8 mouse cellular contexts compared by ENCODE assay signal in the genomic region with DNA sequence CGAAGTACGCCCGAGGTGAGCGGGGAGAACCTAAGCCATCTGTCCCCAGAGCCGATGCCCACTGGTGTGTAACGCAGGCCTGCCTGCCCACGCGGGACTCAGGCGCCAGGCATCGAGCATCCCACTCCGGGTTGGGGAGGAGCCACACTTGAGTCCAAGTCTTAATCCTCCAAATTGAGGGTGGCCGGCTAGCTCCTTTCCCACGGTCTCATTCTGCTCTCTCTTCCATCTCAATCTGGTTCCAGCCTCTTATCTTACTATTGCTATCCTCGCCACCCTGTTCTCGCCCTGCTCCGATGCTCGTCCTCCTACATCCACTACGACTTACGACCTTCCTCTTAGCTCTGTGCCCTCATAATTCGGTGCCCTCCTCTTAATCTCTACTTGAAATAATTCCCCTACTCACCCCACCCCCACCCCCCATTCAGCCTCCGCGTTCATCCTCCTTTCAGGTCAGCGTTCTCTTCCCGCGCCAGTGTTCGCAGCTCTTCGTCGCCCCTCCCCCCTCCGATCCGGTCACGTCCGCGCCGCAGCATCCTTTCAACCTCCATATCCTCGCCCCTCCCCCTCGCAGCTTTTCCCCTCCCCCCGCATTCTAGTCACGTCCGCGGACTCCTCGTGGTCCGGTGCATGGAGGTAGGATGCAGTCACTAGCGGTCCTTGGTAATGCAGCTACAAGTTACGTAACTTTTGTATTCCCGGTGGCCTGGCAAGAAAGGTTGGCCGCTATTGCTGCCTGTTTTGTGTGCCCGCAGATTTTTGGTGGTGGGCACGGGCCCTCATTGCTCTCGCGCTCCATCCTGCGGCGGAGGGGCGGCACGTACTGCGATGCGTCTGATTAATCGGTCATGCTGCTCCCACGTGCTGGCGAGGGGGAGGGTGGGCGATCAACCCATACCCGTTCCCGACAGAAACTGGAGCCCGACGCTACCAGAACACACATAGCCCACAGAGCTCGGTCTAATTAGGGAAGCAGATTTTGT. TPM values are rescaled to one million over a fixed set of nuclear protein-coding genes. Genes with fewer than 3 reads are reported as not detected.
DNase-seq lines count a peak whose midpoint lies in the region; ATAC-seq and TF ChIP-seq lines count a peak whose summit lies in the region.

No protein-coding gene starts in this region.

- no peaks in the 10 kb centered on the region for H3K27me3 ChIP-seq in MEL (ENCODE audit: control insufficient read depth in 1 of 2, insufficient read depth in 2 of 2, low read length in 2 of 2)
- H3K27me3 ChIP-seq in cerebellum, adult 2 months (ENCODE audit: control insufficient read depth, insufficient read depth, low read length), result no peaks in the 10 kb centered on the region
- H3K27me3 ChIP-seq in hindbrain, embryonic 10.5 days (ENCODE audit: insufficient read depth, poor library complexity, severe bottlenecking), result no peaks in the 10 kb centered on the region

- TF ChIP-seq POLR2A in MEL (IDR thresholded peaks at IDR 0.05; ENCODE audit: control insufficient read depth in 1 of 2, insufficient read depth in 1 of 2, low read depth in 1 of 2, low read length in 2 of 2, poor library complexity in 1 of 2), result peak; percentile 16 to 49; a peak in 1 of 4 replicates
- TF ChIP-seq POLR2A in cerebellum, adult 2 months (IDR thresholded peaks at IDR 0.05; ENCODE audit: borderline replicate concordance, insufficient read depth, low read length), result peak; percentile 42; the same call in 1 of the 2 replicates

- peak overlapping the region; percentile 73 to 93 for H3K4me3 ChIP-seq in MEL (ENCODE audit: control insufficient read depth in 1 of 2, insufficient read depth in 1 of 2, low read depth in 2 of 2, low read length in 2 of 2)
- peak overlapping the region; percentile 85 for H3K4me3 ChIP-seq in cerebellum, adult 2 months (replicated peaks; ENCODE audit: insufficient read depth, low read depth, low read length)
- H3K4me3 ChIP-seq in hindbrain, embryonic 10.5 days, result peak overlapping the region; percentile 95

- peak overlapping the region; percentile 82 for H3K27ac ChIP-seq in MEL (ENCODE audit: control insufficient read depth, low read depth, low read length)
- H3K27ac ChIP-seq in cerebellum, adult 2 months (ENCODE audit: insufficient read depth, low read length), result peak overlapping the region; percentile 85
- peak overlapping the region; percentile 100 for H3K27ac ChIP-seq in hindbrain, embryonic 10.5 days

- 0 out of 2 replicates have a peak, but pooled peaks have one; percentile 1 for ATAC-seq in frontal cortex, adult (ENCODE audit: low TSS enrichment)

- H3K36me3 ChIP-seq in MEL (ENCODE audit: control insufficient read depth in 1 of 2, insufficient read depth in 2 of 2, low read length in 2 of 2), result peaks cover 3 to 60% of the 10 kb centered on the region in 2 experiments; a peak in 3 of 4 replicates
- H3K36me3 ChIP-seq in hindbrain, embryonic 10.5 days, result peaks cover 37% of the 10 kb centered on the region

- H3K79me2 ChIP-seq in MEL (ENCODE audit: control insufficient read depth, insufficient read depth, low read length, poor library complexity), result peaks cover 56% of the 10 kb centered on the region

- no peaks in the 10 kb centered on the region for H3K9me3 ChIP-seq in MEL (replicated peaks; ENCODE audit: insufficient read depth, low read length)
- no peaks in the 10 kb centered on the region for H3K9me3 ChIP-seq in hindbrain, embryonic 10.5 days

- TF ChIP-seq CTCF in MEL (IDR thresholded peaks at IDR 0.05 in 2 of 3, conservative IDR thresholded peaks at IDR 0.05 in 1 of 3; ENCODE audit: control insufficient read depth in 1 of 3, insufficient read depth in 1 of 3, low read depth in 2 of 3, low read length in 3 of 3, poor library complexity in 1 of 3, severe bottlenecking in 1 of 3), result peak in 2 of 3 experiments; percentile 26 to 56; a peak in 4 of 6 replicates
- TF ChIP-seq CTCF in cerebellum, adult 2 months (IDR thresholded peaks at IDR 0.05; ENCODE audit: borderline replicate concordance, insufficient read depth, low read depth, low read length), result no peak

- TF ChIP-seq RAD21 in MEL (IDR thresholded peaks at IDR 0.05; ENCODE audit: low read depth, low read length), result no peak

- peaks cover 16 to 46% of the 10 kb centered on the region in 2 experiments for H3K4me1 ChIP-seq in MEL (ENCODE audit: control insufficient read depth in 1 of 2, insufficient read depth in 2 of 2, low read length in 2 of 2)
- H3K4me1 ChIP-seq in cerebellum, adult 2 months (ENCODE audit: control insufficient read depth, insufficient read depth, low read length), result peaks cover 17% of the 10 kb centered on the region
- peaks cover 48% of the 10 kb centered on the region for H3K4me1 ChIP-seq in hindbrain, embryonic 10.5 days (replicated peaks)

- under 1% methylated on average over 65 of the region's 65 CpGs for WGBS in cerebellum, adult 2 months
- under 1% methylated on average over 65 of the region's 65 CpGs for WGBS in hindbrain, embryonic 10.5 days

- DNase-seq in MEL (ENCODE audit: low read depth, low spot score), result peak; percentile 93
- DNase-seq in cerebellum, adult 2 months, result peak; percentile 84 to 86
- peak; percentile 95 for DNase-seq in hindbrain, embryonic 10.5 days (ENCODE audit: low spot score)
- DNase-seq in layer of hippocampus, postnatal 10 days (ENCODE audit: low spot score in 2 of 2), result peak; percentile 90 to 93
- DNase-seq in lung, postnatal 10 days, result peak; percentile 85
- DNase-seq in ovary, postnatal 10 days (ENCODE audit: low spot score), result peak; percentile 33
- DNase-seq in thymus, postnatal 14 days, result peak; percentile 89

- no peak for TF ChIP-seq EP300 in MEL (IDR thresholded peaks at IDR 0.05; ENCODE audit: low read depth in 1 of 2, low read length in 2 of 2)

- peak overlapping the region; percentile 81 for H3K9ac ChIP-seq in MEL (ENCODE audit: control insufficient read depth, low read depth, low read length, poor library complexity, severe bottlenecking)

TF ChIP-seq in MEL, 35 proteins besides CTCF, POLR2A, EP300 and RAD21 (continues in another document):
- TF ChIP-seq JUND (IDR thresholded peaks at IDR 0.05; ENCODE audit: low read depth, low read length), result no peak
- peak; percentile 88 for TF ChIP-seq MAX (IDR thresholded peaks at IDR 0.05; ENCODE audit: low read length)
- TF ChIP-seq TAL1 (IDR thresholded peaks at IDR 0.05; ENCODE audit: low read length), result no peak
- TF ChIP-seq NELFE (IDR thresholded peaks at IDR 0.05; ENCODE audit: low read depth, low read length), result no peak
- TF ChIP-seq UBTF (IDR thresholded peaks at IDR 0.05; ENCODE audit: borderline replicate concordance, insufficient read depth, low read depth, low read length), result peak; percentile 74; the same call in 1 of the 2 replicates
- TF ChIP-seq USF1 (IDR thresholded peaks at IDR 0.05; ENCODE audit: low read depth, low read length), result peak; percentile 70
- 0 out of 2 replicates have a peak, but pooled peaks have one; percentile 7 for TF ChIP-seq RCOR1 (IDR thresholded peaks at IDR 0.05; ENCODE audit: low read depth, low read length)
- TF ChIP-seq ZKSCAN1 (IDR thresholded peaks at IDR 0.05; ENCODE audit: low read depth, low read length), result no peak
- TF ChIP-seq SIN3A (IDR thresholded peaks at IDR 0.05; ENCODE audit: low read length), result peak; percentile 71; the same call in 1 of the 2 replicates
- no peak for TF ChIP-seq POLR2AphosphoS2 (IDR thresholded peaks at IDR 0.05; ENCODE audit: low read length)
- TF ChIP-seq CHD2 (IDR thresholded peaks at IDR 0.05; ENCODE audit: low read length), result peak; percentile 83
- TF ChIP-seq MAFK (IDR thresholded peaks at IDR 0.05; ENCODE audit: borderline replicate concordance, low read depth, low read length), result no peak
- TF ChIP-seq MYC (IDR thresholded peaks at IDR 0.05; ENCODE audit: low read depth, low read length), result peak; percentile 78
- no peak; the same call in 1 of the 2 replicates for TF ChIP-seq E2F4 (IDR thresholded peaks at IDR 0.05; ENCODE audit: borderline replicate concordance, low read depth, low read length)
- no peak for TF ChIP-seq GATA1 (IDR thresholded peaks at IDR 0.05; ENCODE audit: low read depth, low read length)
- peak; percentile 91 for TF ChIP-seq MAZ (IDR thresholded peaks at IDR 0.05; ENCODE audit: low read depth, low read length)
- peak; percentile 62 for TF ChIP-seq HCFC1 (IDR thresholded peaks at IDR 0.05; ENCODE audit: low read depth, low read length)
- 0 out of 2 replicates have a peak, but pooled peaks have one; percentile 6 for TF ChIP-seq TCF12 (IDR thresholded peaks at IDR 0.05; ENCODE audit: low read depth, low read length)
- 0 out of 2 replicates have a peak, but pooled peaks have one; percentile 70 for TF ChIP-seq BHLHE40 (IDR thresholded peaks at IDR 0.05; ENCODE audit: borderline replicate concordance, low read depth, low read length)
- TF ChIP-seq SMC3 (IDR thresholded peaks at IDR 0.05; ENCODE audit: low read depth, low read length), result 0 out of 2 replicates have a peak, but pooled peaks have one; percentile 0
- no peak for TF ChIP-seq ZNF384 (IDR thresholded peaks at IDR 0.05; ENCODE audit: low read depth, low read length)
- TF ChIP-seq ELF1 (IDR thresholded peaks at IDR 0.05; ENCODE audit: low read depth, low read length), result 0 out of 2 replicates have a peak, but pooled peaks have one; percentile 11

RNA-seq across cellular contexts. Expression of gene Pkm, which starts 0.8 kb away (rescaled TPM):
- 710 and 1,836 TPM in 2 replicates for total RNA-seq in MEL (2012; rRNA removed)
- 1,000 to 10,000 TPM in 1 of 2 experiments, 10 to 100 TPM in 1; 71.6 to 2,746 TPM for polyA plus RNA-seq in MEL (2012; ENCODE audit: insufficient read depth in 1 of 2, insufficient read length in 2 of 2, low read depth in 1 of 2, low replicate concordance in 2 of 2, missing spikeins in 1 of 2)
- 2,306 and 2,370 TPM in 2 replicates for polyA plus RNA-seq in cerebellum, adult 2 months (2012; rRNA removed)
- 2,690 and 3,190 TPM in 2 replicates for polyA plus RNA-seq in hindbrain, embryonic 10.5 days (2016; fragmentation: Nextera tagmentation; extraction: Ambion mirVana)
- 100 to 1,000 TPM; 761 to 808 TPM for total RNA-seq in layer of hippocampus, postnatal 10 days (2021)

RNA-seq across cellular contexts. Expression of gene Gramd2, which starts 23.0 kb away (rescaled TPM):
- not detected in 2 replicates for total RNA-seq in MEL (2012; rRNA removed)
- under 1 TPM in 1 of 2 experiments, not detected in 1; 0.04 TPM for polyA plus RNA-seq in MEL (2012; ENCODE audit: insufficient read depth in 1 of 2, insufficient read length in 2 of 2, low read depth in 1 of 2, low replicate concordance in 2 of 2, missing spikeins in 1 of 2)
- polyA plus RNA-seq in cerebellum, adult 2 months (2012; rRNA removed), result 2.6 and 3.0 TPM in 2 replicates
- polyA plus RNA-seq in hindbrain, embryonic 10.5 days (2016; fragmentation: Nextera tagmentation; extraction: Ambion mirVana), result 0.14 and 0.46 TPM in 2 replicates
- 10 to 100 TPM; 12.8 to 14.7 TPM for total RNA-seq in layer of hippocampus, postnatal 10 days (2021)

RNA-seq across cellular contexts. Expression of gene Parp6, which starts 39.8 kb away (rescaled TPM):
- 5.9 and 6.4 TPM in 2 replicates for total RNA-seq in MEL (2012; rRNA removed)
- polyA plus RNA-seq in MEL (2012; ENCODE audit: insufficient read depth in 1 of 2, insufficient read length in 2 of 2, low read depth in 1 of 2, low replicate concordance in 2 of 2, missing spikeins in 1 of 2), result 10 to 100 TPM in 1 of 2 experiments, not detected in 1; 13.8 TPM
- 174 and 176 TPM in 2 replicates for polyA plus RNA-seq in cerebellum, adult 2 months (2012; rRNA removed)
- polyA plus RNA-seq in hindbrain, embryonic 10.5 days (2016; fragmentation: Nextera tagmentation; extraction: Ambion mirVana), result 59.1 and 101 TPM in 2 replicates
- total RNA-seq in layer of hippocampus, postnatal 10 days (2021), result 100 to 1,000 TPM; 177 to 180 TPM

Comparison
In these comparisons a context has a peak if more than half of its experiments do, and no peak if none do; other contexts are left out.
1. Peak in every context shown above with its lines: DNase-seq, ATAC-seq, H3K4me3 ChIP-seq and H3K27ac ChIP-seq.
2. DNase-seq: peak in every context shown above with its lines; median percentile 95 in hindbrain, embryonic 10.5 days; 93 in MEL; 92 in layer of hippocampus, postnatal 10 days; 89 in thymus, postnatal 14 days; 85 in cerebellum, adult 2 months; 85 in lung, postnatal 10 days; 33 in ovary, postnatal 10 days.